Mouse (Mus musculus) limb, embryonic 14.5 days (tissue): ENCODE measurements around the gene Rhox4c. TPM values are rescaled to one million over a fixed set of nuclear protein-coding genes. Genes with fewer than 3 reads are reported as not detected.
"Not testable (repeated sequence)": the region's sequence is repeated elsewhere in the genome, so short reads cannot be mapped to it uniquely, and the experiment has no call there.

ENCODE experiments used
- ATAC-seq: fragments of 200-750 bp; cut with Nextera tagmentation; 2 replicates; pipeline ENCODE4 v1.8.0; 2017; ENCODE audit warnings: low read depth, moderate number of reproducible peaks, moderate TSS enrichment; ENCODE audit not compliant: low FRiP score
- DNase-seq: peaks from one replicate; pipeline ENCODE4 v3.0.0-alpha.2; 2015; ENCODE audit warnings: low spot score
- H3K27ac ChIP-seq: fragments of 300-500 bp; sonication (generic); replicated peaks from 2 replicates; pipeline ENCODE4 v1.5.1; 2014; ENCODE audit warnings: low read depth, mild to moderate bottlenecking, low read length, moderate library complexity, mixed read lengths
- H3K27me3 ChIP-seq: fragments of 300-500 bp; sonication (generic); 2 replicates; pipeline ENCODE4 v1.6.1; 2014; ENCODE audit warnings: low read length, mixed read lengths; ENCODE audit not compliant: control insufficient read depth, insufficient read depth
- H3K36me3 ChIP-seq: fragments of 300-500 bp; sonication (generic); 2 replicates; pipeline ENCODE4 v1.6.1; 2014; ENCODE audit warnings: mild to moderate bottlenecking, low read length, moderate library complexity, mixed read lengths; ENCODE audit not compliant: control insufficient read depth, insufficient read depth
- H3K4me1 ChIP-seq: fragments of 300-500 bp; sonication (generic); 2 replicates; pipeline ENCODE4 v1.6.1; 2014; ENCODE audit warnings: antibody characterized with exemption, low read length, mixed read lengths; ENCODE audit not compliant: control insufficient read depth, insufficient read depth
- H3K4me2 ChIP-seq: fragments of 300-500 bp; sonication (generic); replicated peaks from 2 replicates; pipeline ENCODE4 v1.6.1; 2014; ENCODE audit warnings: low read depth, mild to moderate bottlenecking, low read length, moderate library complexity; ENCODE audit not compliant: severe bottlenecking
- H3K4me3 ChIP-seq: fragments of 300-500 bp; sonication (generic); replicated peaks from 2 replicates; pipeline ENCODE4 v1.5.1; 2014; ENCODE audit warnings: low read length
- H3K9ac ChIP-seq: fragments of 300-500 bp; sonication (generic); 2 replicates; pipeline ENCODE4 v1.6.1; 2014; ENCODE audit warnings: mild to moderate bottlenecking, low read depth, low read length, moderate library complexity; ENCODE audit not compliant: severe bottlenecking
- H3K9me3 ChIP-seq: fragments of 300-500 bp; sonication (generic); 2 replicates; pipeline ENCODE4 v1.6.1; 2016; ENCODE audit warnings: low read length; ENCODE audit not compliant: control insufficient read depth
- WGBS: fragments of 180-500 bp; shearing (Covaris S2); extraction: QIAGEN DNeasy Blood & Tissue Kit; methylation state at CpG from one replicate; pipeline ENCODE4 v1.1.7; 2014; 5-methylcytosine and 5-hydroxymethylcytosine counted together
- polyA plus RNA-seq, 2 experiments: library from polyadenylated mRNA; depleted of rRNA in 1 of 2; stranded (reverse) in 1 of 2; unstranded in 1 of 2; fragments of >200 nt; fragmentation: Nextera tagmentation in 1 of 2; extraction: Ambion mirVana in 1 of 2; gene quantifications; 2 replicates each; pipeline versions ENCODE4 v1.2.1 to v1.2.3; 2012 to 2014

Gene Rhox4c
- polyA plus RNA-seq (2012; rRNA removed), result not detected in 2 replicates
- polyA plus RNA-seq (2014; fragmentation: Nextera tagmentation; extraction: Ambion mirVana), result not detected in 2 replicates

DNA sequence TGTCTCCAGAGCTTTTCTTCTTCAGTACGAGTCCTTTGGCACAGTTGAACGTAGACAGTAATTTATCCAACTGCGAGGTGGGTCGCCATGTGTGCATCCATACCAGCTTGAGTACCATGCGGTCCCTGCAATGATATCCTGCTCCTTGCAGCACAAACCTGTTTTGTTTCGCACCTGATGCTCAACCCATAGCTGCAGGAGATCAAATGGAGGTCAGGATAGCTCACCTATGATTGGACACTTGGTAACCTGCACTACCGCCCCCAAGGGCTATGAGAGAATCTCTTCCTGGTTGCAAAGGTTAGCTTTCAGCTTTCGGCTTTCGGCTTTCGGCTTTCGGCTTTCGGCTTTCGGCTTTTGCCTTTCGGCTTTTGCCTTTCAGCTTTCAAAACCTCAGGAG lies at the start of gene Rhox4c:
Rhox4c (plus strand) TSS at position 301 of the 400 bp plus-strand sequence.
- ATAC-seq, H3K4me3 ChIP-seq, H3K4me1 ChIP-seq, H3K27ac ChIP-seq, H3K9ac ChIP-seq, H3K9me3 ChIP-seq, DNase-seq, H3K27me3 ChIP-seq, H3K4me2 ChIP-seq, H3K36me3 ChIP-seq: not testable (repeated sequence)
- WGBS, result 93% methylated on average over 14 of the region's 14 CpGs

DNA sequence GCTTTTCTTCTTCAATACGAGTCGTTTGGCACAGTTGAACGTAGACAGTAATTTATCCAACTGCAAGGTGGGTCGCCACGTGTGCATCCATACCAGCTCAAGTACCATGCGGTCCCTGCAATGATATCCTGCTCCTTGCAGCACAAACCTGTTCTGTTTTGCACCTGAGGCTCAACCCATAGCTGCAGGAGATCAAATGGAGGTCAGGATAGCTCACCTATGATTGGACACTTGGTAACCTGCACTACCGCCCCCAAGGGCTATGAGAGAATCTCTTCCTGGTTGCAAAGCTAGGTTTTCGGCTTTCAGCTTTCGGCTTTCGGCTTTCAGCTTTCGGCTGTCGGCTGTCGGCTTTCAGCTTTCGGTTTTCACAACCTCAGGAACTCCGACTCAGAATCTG lies 47.9 kb upstream of the Rhox4c start, which contains the start of gene Rhox4b:
Rhox4b (plus strand) TSS at position 301 of the 400 bp plus-strand sequence.
- not testable (repeated sequence) for H3K36me3 ChIP-seq, ATAC-seq, DNase-seq, H3K9ac ChIP-seq, H3K27me3 ChIP-seq, H3K4me1 ChIP-seq, H3K4me2 ChIP-seq, H3K9me3 ChIP-seq, H3K4me3 ChIP-seq, H3K27ac ChIP-seq
- 90% methylated on average over 12 of the region's 15 CpGs for WGBS

DNA sequence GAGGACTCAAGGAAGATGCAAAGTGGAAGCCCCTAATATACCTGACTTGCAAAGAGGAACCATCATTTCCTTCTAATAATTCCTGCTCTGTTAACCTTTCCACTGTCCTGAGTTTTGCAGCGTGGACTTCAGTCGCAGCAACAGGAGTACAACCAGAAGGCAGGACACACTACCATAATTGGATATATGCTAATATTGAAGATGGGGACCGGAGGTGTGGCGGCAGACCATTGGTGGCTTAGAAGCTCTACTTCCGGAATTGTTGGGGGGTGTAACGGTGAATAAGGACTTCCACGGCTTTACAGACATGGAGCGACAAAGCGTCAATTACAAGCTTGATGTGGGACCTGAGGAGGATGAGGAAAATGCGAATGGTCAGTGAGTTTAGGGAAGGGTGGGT lies 26.8 kb upstream of the Rhox4c start, which contains the start of gene Rhox2c:
Rhox2c (plus strand) TSS at position 301 of the 400 bp plus-strand sequence.
- DNase-seq, H3K36me3 ChIP-seq, H3K9ac ChIP-seq, H3K27me3 ChIP-seq, H3K4me1 ChIP-seq, H3K4me3 ChIP-seq, H3K27ac ChIP-seq, H3K9me3 ChIP-seq, ATAC-seq, H3K4me2 ChIP-seq: not testable (repeated sequence)
- 97% methylated on average over 7 of the region's 10 CpGs for WGBS

DNA sequence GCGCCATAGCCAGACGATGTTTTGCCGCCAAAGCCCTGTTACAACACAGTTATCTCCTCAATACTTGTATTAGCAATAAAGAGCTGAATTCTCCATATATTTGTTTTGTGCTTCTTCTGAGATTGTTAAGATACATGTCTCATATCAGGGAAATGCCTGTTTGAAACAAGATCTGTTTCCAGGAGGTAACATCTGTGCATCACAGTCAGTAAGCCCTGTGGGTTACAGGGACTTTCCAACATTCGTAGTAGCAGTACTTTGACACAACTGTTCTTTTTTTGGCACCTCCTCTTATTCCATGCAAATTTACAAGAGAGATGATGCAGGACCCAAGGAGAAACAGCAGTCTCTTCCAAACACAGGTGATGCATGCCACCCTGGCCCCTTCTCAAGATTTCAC lies 21.9 kb upstream of the Rhox4c start, which contains the start of gene Rhox3c:
Rhox3c (plus strand) TSS at position 301 of the 400 bp plus-strand sequence.
- H3K27ac ChIP-seq, H3K36me3 ChIP-seq, H3K4me2 ChIP-seq, H3K27me3 ChIP-seq, ATAC-seq, H3K4me3 ChIP-seq, H3K4me1 ChIP-seq, DNase-seq, H3K9ac ChIP-seq, H3K9me3 ChIP-seq: not testable (repeated sequence)
- 88% methylated on average over 3 of the region's 4 CpGs for WGBS

DNA sequence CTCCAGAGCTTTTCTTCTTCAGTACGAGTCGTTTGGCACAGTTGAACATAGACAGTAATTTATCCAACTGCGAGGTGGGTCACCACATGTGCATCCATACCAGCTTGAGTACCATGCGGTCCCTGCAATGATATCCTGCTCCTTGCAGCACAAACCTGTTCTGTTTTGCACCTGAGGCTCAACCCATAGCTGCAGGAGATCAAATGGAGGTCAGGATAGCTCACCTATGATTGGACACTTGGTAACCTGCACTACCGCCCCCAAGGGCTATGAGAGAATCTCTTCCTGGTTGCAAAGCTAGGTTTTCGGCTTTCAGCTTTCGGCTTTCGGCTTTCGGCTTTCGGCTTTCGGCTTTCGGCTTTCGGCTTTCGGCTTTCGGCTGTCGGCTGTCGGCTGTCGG lies 33.9 kb downstream of the Rhox4c start, which contains the start of gene Rhox4d:
Rhox4d (plus strand) TSS at position 301 of the 400 bp plus-strand sequence.
- not testable (repeated sequence) for H3K27me3 ChIP-seq, H3K36me3 ChIP-seq, DNase-seq, ATAC-seq, H3K4me2 ChIP-seq, H3K9ac ChIP-seq, H3K9me3 ChIP-seq, H3K4me3 ChIP-seq, H3K4me1 ChIP-seq, H3K27ac ChIP-seq
- 96% methylated on average over 9 of the region's 18 CpGs for WGBS

DNA sequence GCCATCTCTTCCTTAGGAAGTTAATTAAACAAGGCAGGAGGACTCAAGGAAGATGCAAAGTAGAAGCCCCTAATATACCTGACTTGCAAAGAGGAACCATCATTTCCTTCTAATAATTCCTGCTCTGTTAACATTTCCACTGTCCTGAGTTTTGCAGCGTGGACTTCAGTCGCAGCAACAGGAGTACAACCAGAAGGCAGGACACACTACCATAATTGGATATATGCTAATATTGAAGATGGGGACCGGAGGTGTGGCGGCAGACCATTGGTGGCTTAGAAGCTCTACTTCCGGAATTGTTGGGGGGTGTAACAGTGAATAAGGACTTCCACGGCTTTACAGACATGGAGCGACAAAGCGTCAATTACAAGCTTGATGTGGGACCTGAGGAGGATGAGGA lies 50.0 kb downstream of the Rhox4c start, which contains the start of gene Rhox2e:
Rhox2e (plus strand) TSS at position 301 of the 400 bp plus-strand sequence.
- H3K9me3 ChIP-seq, H3K4me3 ChIP-seq, H3K27ac ChIP-seq, H3K4me1 ChIP-seq, H3K27me3 ChIP-seq, H3K9ac ChIP-seq, DNase-seq, H3K36me3 ChIP-seq, H3K4me2 ChIP-seq, ATAC-seq: not testable (repeated sequence)
- WGBS, result 93% methylated on average over 2 of the region's 8 CpGs

Other genes starting within 250 kb of the Rhox4c start
- not detected in 2 replicates for gene Rhox2a, start 235.4 kb upstream of the Rhox4c start, polyA plus RNA-seq (2012; rRNA removed)
- not detected in 2 replicates for gene Rhox2a, start 235.4 kb upstream of the Rhox4c start, polyA plus RNA-seq (2014; fragmentation: Nextera tagmentation; extraction: Ambion mirVana)
- not detected in 2 replicates for gene Rhox3a, start 230.4 kb upstream of the Rhox4c start, polyA plus RNA-seq (2012; rRNA removed)
- gene Rhox3a, start 230.4 kb upstream of the Rhox4c start, polyA plus RNA-seq (2014; fragmentation: Nextera tagmentation; extraction: Ambion mirVana), result not detected in 2 replicates
- gene Rhox4a, start 215.0 kb upstream of the Rhox4c start, polyA plus RNA-seq (2012; rRNA removed), result not detected in 2 replicates
- gene Rhox4a, start 215.0 kb upstream of the Rhox4c start, polyA plus RNA-seq (2014; fragmentation: Nextera tagmentation; extraction: Ambion mirVana), result 0.15 TPM in 1 of 2 replicates, not detected in the other
- not detected in 2 replicates for gene Rhox3a2, start 100.3 kb upstream of the Rhox4c start, polyA plus RNA-seq (2012; rRNA removed)
- gene Rhox3a2, start 100.3 kb upstream of the Rhox4c start, polyA plus RNA-seq (2014; fragmentation: Nextera tagmentation; extraction: Ambion mirVana), result not detected in 2 replicates
- gene Rhox4a2, start 89.5 kb upstream of the Rhox4c start, polyA plus RNA-seq (2012; rRNA removed), result 0.41 and 0.89 TPM in 2 replicates
- gene Rhox4a2, start 89.5 kb upstream of the Rhox4c start, polyA plus RNA-seq (2014; fragmentation: Nextera tagmentation; extraction: Ambion mirVana), result 0.86 and 1.2 TPM in 2 replicates
- gene Rhox2b, start 68.3 kb upstream of the Rhox4c start, polyA plus RNA-seq (2012; rRNA removed), result not detected in 2 replicates
- not detected in 2 replicates for gene Rhox2b, start 68.3 kb upstream of the Rhox4c start, polyA plus RNA-seq (2014; fragmentation: Nextera tagmentation; extraction: Ambion mirVana)
- gene Rhox4b, start 47.8 kb upstream of the Rhox4c start, polyA plus RNA-seq (2012; rRNA removed), result 0.28 and 0.79 TPM in 2 replicates
- gene Rhox4b, start 47.8 kb upstream of the Rhox4c start, polyA plus RNA-seq (2014; fragmentation: Nextera tagmentation; extraction: Ambion mirVana), result 0.70 and 0.98 TPM in 2 replicates
- not detected in 2 replicates for gene Rhox2c, start 26.7 kb upstream of the Rhox4c start, polyA plus RNA-seq (2012; rRNA removed)
- gene Rhox2c, start 26.7 kb upstream of the Rhox4c start, polyA plus RNA-seq (2014; fragmentation: Nextera tagmentation; extraction: Ambion mirVana), result not detected in 2 replicates
- gene Rhox3c, start 21.8 kb upstream of the Rhox4c start, polyA plus RNA-seq (2012; rRNA removed), result not detected in 2 replicates
- not detected in 2 replicates for gene Rhox3c, start 21.8 kb upstream of the Rhox4c start, polyA plus RNA-seq (2014; fragmentation: Nextera tagmentation; extraction: Ambion mirVana)
- gene Rhox2d, start 13.1 kb downstream of the Rhox4c start, polyA plus RNA-seq (2012; rRNA removed), result not detected in 2 replicates
- gene Rhox2d, start 13.1 kb downstream of the Rhox4c start, polyA plus RNA-seq (2014; fragmentation: Nextera tagmentation; extraction: Ambion mirVana), result not detected in 2 replicates
- not detected in 2 replicates for gene Rhox4d, start 34.0 kb downstream of the Rhox4c start, polyA plus RNA-seq (2012; rRNA removed)
- 0.18 TPM in 1 of 2 replicates, not detected in the other for gene Rhox4d, start 34.0 kb downstream of the Rhox4c start, polyA plus RNA-seq (2014; fragmentation: Nextera tagmentation; extraction: Ambion mirVana)
- gene Rhox2e, start 50.1 kb downstream of the Rhox4c start, polyA plus RNA-seq (2012; rRNA removed), result not detected in 2 replicates
- gene Rhox2e, start 50.1 kb downstream of the Rhox4c start, polyA plus RNA-seq (2014; fragmentation: Nextera tagmentation; extraction: Ambion mirVana), result not detected in 2 replicates
- not detected in 2 replicates for gene Rhox3e, start 61.7 kb downstream of the Rhox4c start, polyA plus RNA-seq (2012; rRNA removed)
- gene Rhox3e, start 61.7 kb downstream of the Rhox4c start, polyA plus RNA-seq (2014; fragmentation: Nextera tagmentation; extraction: Ambion mirVana), result not detected in 2 replicates
- gene Rhox4e, start 77.1 kb downstream of the Rhox4c start, polyA plus RNA-seq (2012; rRNA removed), result not detected in 2 replicates
- gene Rhox4e, start 77.1 kb downstream of the Rhox4c start, polyA plus RNA-seq (2014; fragmentation: Nextera tagmentation; extraction: Ambion mirVana), result 0.23 TPM in 1 of 2 replicates, not detected in the other
- gene Rhox2f, start 91.1 kb downstream of the Rhox4c start, polyA plus RNA-seq (2012; rRNA removed), result not detected in 2 replicates
- gene Rhox2f, start 91.1 kb downstream of the Rhox4c start, polyA plus RNA-seq (2014; fragmentation: Nextera tagmentation; extraction: Ambion mirVana), result not detected in 2 replicates
- gene Rhox3f, start 100.7 kb downstream of the Rhox4c start, polyA plus RNA-seq (2012; rRNA removed), result not detected in 2 replicates
- not detected in 2 replicates for gene Rhox3f, start 100.7 kb downstream of the Rhox4c start, polyA plus RNA-seq (2014; fragmentation: Nextera tagmentation; extraction: Ambion mirVana)
- not detected in 2 replicates for gene Rhox4f, start 127.4 kb downstream of the Rhox4c start, polyA plus RNA-seq (2012; rRNA removed)
- not detected in 2 replicates for gene Rhox4f, start 127.4 kb downstream of the Rhox4c start, polyA plus RNA-seq (2014; fragmentation: Nextera tagmentation; extraction: Ambion mirVana)
- gene Rhox3g, start 148.3 kb downstream of the Rhox4c start, polyA plus RNA-seq (2012; rRNA removed), result not detected in 2 replicates
- not detected in 2 replicates for gene Rhox3g, start 148.3 kb downstream of the Rhox4c start, polyA plus RNA-seq (2014; fragmentation: Nextera tagmentation; extraction: Ambion mirVana)
- not detected in 2 replicates for gene Rhox2g, start 163.1 kb downstream of the Rhox4c start, polyA plus RNA-seq (2012; rRNA removed)
- gene Rhox2g, start 163.1 kb downstream of the Rhox4c start, polyA plus RNA-seq (2014; fragmentation: Nextera tagmentation; extraction: Ambion mirVana), result not detected in 2 replicates
- not detected in 2 replicates for gene Rhox4g, start 171.0 kb downstream of the Rhox4c start, polyA plus RNA-seq (2012; rRNA removed)
- gene Rhox4g, start 171.0 kb downstream of the Rhox4c start, polyA plus RNA-seq (2014; fragmentation: Nextera tagmentation; extraction: Ambion mirVana), result not detected in 2 replicates
- gene Rhox3h, start 188.4 kb downstream of the Rhox4c start, polyA plus RNA-seq (2012; rRNA removed), result not detected in 2 replicates
- gene Rhox3h, start 188.4 kb downstream of the Rhox4c start, polyA plus RNA-seq (2014; fragmentation: Nextera tagmentation; extraction: Ambion mirVana), result not detected in 2 replicates
- gene Rhox2h, start 192.9 kb downstream of the Rhox4c start, polyA plus RNA-seq (2012; rRNA removed), result not detected in 2 replicates
- gene Rhox2h, start 192.9 kb downstream of the Rhox4c start, polyA plus RNA-seq (2014; fragmentation: Nextera tagmentation; extraction: Ambion mirVana), result not detected in 2 replicates